Mouse (Mus musculus) hindbrain, embryonic 15.5 days (tissue): ENCODE results near the gene Gpr152. TPM values are rescaled to one million over a fixed set of nuclear protein-coding genes. Genes with fewer than 3 reads are reported as not detected.

Experiments used
- ATAC-seq: fragments of 200-750 bp; cut with Nextera tagmentation; 2 replicates; pipeline ENCODE4 v1.8.0; 2017; ENCODE audit warnings: low read depth, moderate number of reproducible peaks, moderate TSS enrichment; ENCODE audit not compliant: low FRiP score
- H3K27ac ChIP-seq: fragments of 300-500 bp; sonication (generic); replicated peaks from 2 replicates; pipeline ENCODE4 v1.5.1; 2015; ENCODE audit warnings: mild to moderate bottlenecking, inconsistent platforms
- H3K27me3 ChIP-seq: fragments of 300-500 bp; sonication (generic); 2 replicates; pipeline ENCODE4 v1.6.1; 2015; ENCODE audit warnings: control low read depth, inconsistent platforms
- H3K36me3 ChIP-seq: fragments of 300-500 bp; sonication (generic); 2 replicates; pipeline ENCODE4 v1.6.1; 2015; ENCODE audit warnings: control low read depth, inconsistent platforms
- H3K4me1 ChIP-seq: fragments of 300-500 bp; sonication (generic); replicated peaks from 2 replicates; pipeline ENCODE4 v1.6.1; 2015; ENCODE audit warnings: control low read depth, inconsistent platforms
- H3K4me2 ChIP-seq: fragments of 300-500 bp; sonication (generic); 2 replicates; pipeline ENCODE4 v1.6.1; 2015; ENCODE audit warnings: moderate library complexity, mild to moderate bottlenecking, inconsistent platforms
- H3K4me3 ChIP-seq: fragments of 300-500 bp; sonication (generic); 2 replicates; pipeline ENCODE4 v1.5.1; 2015; ENCODE audit warnings: mild to moderate bottlenecking, inconsistent platforms
- H3K9ac ChIP-seq: fragments of 300-500 bp; sonication (generic); 2 replicates; pipeline ENCODE4 v1.6.1; 2015; ENCODE audit warnings: inconsistent platforms
- H3K9me3 ChIP-seq: fragments of 300-500 bp; sonication (generic); 2 replicates; pipeline ENCODE4 v1.6.1; 2016; ENCODE audit warnings: control low read depth, inconsistent platforms
- WGBS: fragments of 180-500 bp; shearing (Covaris S2); methylation state at CpG from one replicate; pipeline ENCODE4 v1.1.7; 2015; 5-methylcytosine and 5-hydroxymethylcytosine counted together
- polyA plus RNA-seq: library from polyadenylated mRNA; unstranded; fragments of >200 nt; fragmentation: Nextera tagmentation; extraction: Ambion mirVana; gene quantifications from 2 replicates; pipeline ENCODE4 v1.2.1, GENCODE M21; 2015

Gene Gpr152
- polyA plus RNA-seq, 1 experiment from 2014 or later, result 0.04 TPM

GRCm38 (mm10) chr19:4170723-4171392, 31.3 kb downstream of the Gpr152 start:
- no peak for ATAC-seq
- Histone ChIP-seq H3K4me2 (no peak overlapping the region), H3K4me3 (no peak overlapping the region), H3K27me3 (no peaks in the 10 kb centered on the region), H3K9me3 (no peaks in the 10 kb centered on the region), H3K9ac (no peak overlapping the region; the same call in 1 of the 2 replicates), H3K36me3 (no peaks in the 10 kb centered on the region), H3K4me1 (peaks cover 20% of the 10 kb centered on the region), H3K27ac (0 out of 2 replicates have a peak overlapping the region, but pooled peaks have one; percentile 93)
- WGBS, result 93% methylated on average over 10 of the region's 10 CpGs

- no peak for ATAC-seq
- Histone ChIP-seq H3K4me3 (no peak overlapping the region), H3K4me1 (peaks cover 20% of the 10 kb centered on the region), H3K27me3 (no peaks in the 10 kb centered on the region), H3K9ac (no peak overlapping the region; the same call in 1 of the 2 replicates), H3K9me3 (no peaks in the 10 kb centered on the region), H3K4me2 (no peak overlapping the region), H3K36me3 (no peaks in the 10 kb centered on the region), H3K27ac (no peak overlapping the region)
- WGBS, result 70% methylated on average over 13 of the region's 13 CpGs
Measured at GRCm38 (mm10) chr19:4171393-4172290, 32.1 kb downstream of the Gpr152 start.

GRCm38 (mm10) chr19:4172925-4173324, 33.3 kb downstream of the Gpr152 start:
- H3K27ac ChIP-seq, result no peak overlapping the region
- no peak for ATAC-seq
- H3K4me3 ChIP-seq, result no peak overlapping the region
- H3K36me3 ChIP-seq, result no peaks in the 10 kb centered on the region
- no peaks in the 10 kb centered on the region for H3K27me3 ChIP-seq
- peaks cover 20% of the 10 kb centered on the region for H3K4me1 ChIP-seq
- whole genome bisulfite sequencing, result 59% methylated on average over 11 of the region's 11 CpGs
- H3K9me3 ChIP-seq, result no peaks in the 10 kb centered on the region
- no peak overlapping the region for H3K9ac ChIP-seq
- no peak overlapping the region for H3K4me2 ChIP-seq

GRCm38 (mm10) chr19:4175368-4175947, 35.9 kb downstream of the Gpr152 start, which contains the start of gene Carns1:
Gene Carns1, minus strand, starts transcription at chr19:4175479.
- H3K4me1 ChIP-seq, result peaks cover 11% of the 10 kb centered on the region
- peak within 1 kb of the TSS; percentile 30 for H3K4me2 ChIP-seq
- ATAC-seq, result no peak
- no peaks in the 10 kb centered on the region for H3K9me3 ChIP-seq
- H3K27me3 ChIP-seq, result no peaks in the 10 kb centered on the region
- H3K9ac ChIP-seq, result no peak within 1 kb of the TSS
- H3K4me3 ChIP-seq, result no peak within 1 kb of the TSS
- WGBS, result 5% methylated on average over 11 of the region's 11 CpGs
- no peak within 1 kb of the TSS for H3K27ac ChIP-seq
- no peaks in the 10 kb centered on the region for H3K36me3 ChIP-seq

GRCm38 (mm10) chr19:4180411-4180810, 40.8 kb downstream of the Gpr152 start:
- Histone ChIP-seq H3K36me3 (no peaks in the 10 kb centered on the region), H3K9ac (no peak overlapping the region), H3K4me1 (peaks cover 13% of the 10 kb centered on the region), H3K9me3 (no peaks in the 10 kb centered on the region), H3K4me2 (no peak overlapping the region), H3K4me3 (no peak overlapping the region), H3K27me3 (no peaks in the 10 kb centered on the region), H3K27ac (no peak overlapping the region)
- WGBS, result 91% methylated on average over 7 of the region's 7 CpGs
- ATAC-seq, result no peak

- Histone ChIP-seq H3K4me1 (peaks cover 11% of the 10 kb centered on the region), H3K27ac (no peak overlapping the region), H3K4me2 (no peak overlapping the region), H3K27me3 (no peaks in the 10 kb centered on the region), H3K36me3 (no peaks in the 10 kb centered on the region), H3K4me3 (no peak overlapping the region), H3K9ac (no peak overlapping the region), H3K9me3 (no peaks in the 10 kb centered on the region)
- no peak for ATAC-seq
- 40% methylated on average over 3 of the region's 3 CpGs for WGBS
Measured at GRCm38 (mm10) chr19:4181892-4182291, 42.3 kb downstream of the Gpr152 start.

GRCm38 (mm10) chr19:4183689-4184088, 44.1 kb downstream of the Gpr152 start:
- Histone ChIP-seq H3K4me2 (no peak overlapping the region), H3K9ac (no peak overlapping the region), H3K36me3 (no peaks in the 10 kb centered on the region), H3K4me1 (peaks cover 11% of the 10 kb centered on the region), H3K27me3 (no peaks in the 10 kb centered on the region), H3K4me3 (no peak overlapping the region), H3K27ac (no peak overlapping the region), H3K9me3 (no peaks in the 10 kb centered on the region)
- no peak; the same call in 1 of the 2 replicates for ATAC-seq
- WGBS, result 59% methylated on average over 2 of the region's 2 CpGs

GRCm38 (mm10) chr19:4184976-4185975, 45.7 kb downstream of the Gpr152 start:
- Histone ChIP-seq H3K4me2 (no peak overlapping the region), H3K9me3 (no peaks in the 10 kb centered on the region), H3K36me3 (no peaks in the 10 kb centered on the region), H3K27me3 (no peaks in the 10 kb centered on the region), H3K27ac (no peak overlapping the region; the same call in 1 of the 2 replicates), H3K9ac (no peak overlapping the region), H3K4me3 (no peak overlapping the region), H3K4me1 (peaks cover 11% of the 10 kb centered on the region)
- ATAC-seq, result no peak
- WGBS, result 60% methylated on average over 15 of the region's 15 CpGs

- H3K36me3 ChIP-seq, result no peaks in the 10 kb centered on the region
- H3K9ac ChIP-seq, result no peak overlapping the region
- no peak overlapping the region for H3K4me2 ChIP-seq
- H3K4me3 ChIP-seq, result no peak overlapping the region
- no peaks in the 10 kb centered on the region for H3K9me3 ChIP-seq
- ATAC-seq, result no peak
- WGBS, result 79% methylated on average over 3 of the region's 3 CpGs
- no peak overlapping the region for H3K27ac ChIP-seq
- peaks cover 10% of the 10 kb centered on the region for H3K4me1 ChIP-seq
- no peaks in the 10 kb centered on the region for H3K27me3 ChIP-seq
Measured at GRCm38 (mm10) chr19:4187303-4187702, 47.7 kb downstream of the Gpr152 start.

- H3K4me3 ChIP-seq, result no peak overlapping the region
- ATAC-seq, result no peak
- no peak overlapping the region for H3K4me2 ChIP-seq
- H3K27ac ChIP-seq, result no peak overlapping the region
- no peak overlapping the region for H3K9ac ChIP-seq
- H3K9me3 ChIP-seq, result no peaks in the 10 kb centered on the region
- no peaks in the 10 kb centered on the region for H3K27me3 ChIP-seq
- 0 out of 2 replicates have a peak, but pooled peaks cover 3% of the 10 kb centered on the region for H3K36me3 ChIP-seq
- peaks cover 25% of the 10 kb centered on the region for H3K4me1 ChIP-seq
- 83% methylated on average over 12 of the region's 12 CpGs for WGBS
Measured at GRCm38 (mm10) chr19:4189051-4189620, 49.5 kb downstream of the Gpr152 start.

- ATAC-seq, result no peak
Measured at GRCm38 (mm10) chr19:4190831-4191334, 51.3 kb downstream of the Gpr152 start, which contains the start of gene Tbc1d10c. Gene Tbc1d10c, minus strand, starts transcription at chr19:4191284.

More at GRCm38 (mm10) chr19:4190831-4191334, 51.3 kb downstream of the Gpr152 start, which contains the start of gene Tbc1d10c:
- Histone ChIP-seq H3K4me3 (peak within 1 kb of the TSS; percentile 87), H3K4me1 (peaks cover 35% of the 10 kb centered on the region), H3K4me2 (peak within 1 kb of the TSS; percentile 95), H3K9ac (peak within 1 kb of the TSS; percentile 97), H3K27ac (peak within 1 kb of the TSS; percentile 94), H3K36me3 (peaks cover 20% of the 10 kb centered on the region), H3K9me3 (no peaks in the 10 kb centered on the region), H3K27me3 (no peaks in the 10 kb centered on the region)
- WGBS, result 71% methylated on average over 4 of the region's 4 CpGs
